Comparison of ENCODE assay signal across 7 mouse cellular contexts in the genomic region with DNA sequence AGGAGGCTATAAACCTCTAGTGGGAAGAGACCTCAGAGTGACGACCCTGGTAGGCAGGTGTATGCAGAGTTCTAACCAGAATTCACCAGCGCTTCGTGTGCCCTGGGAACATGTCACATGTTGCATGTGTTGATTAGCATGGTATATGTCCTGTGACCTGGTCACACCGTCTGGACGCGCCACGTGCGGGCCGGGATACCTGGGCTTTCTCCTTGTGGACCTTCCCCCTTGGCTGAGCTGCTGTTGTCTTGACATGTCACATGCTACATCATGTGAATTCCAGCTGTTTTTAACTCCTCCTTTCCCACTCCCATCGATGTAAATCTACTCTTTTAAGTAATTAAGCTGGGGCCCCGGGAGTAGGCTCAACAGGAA. TPM values are rescaled to one million over a fixed set of nuclear protein-coding genes. Genes with fewer than 3 reads are reported as not detected.
DNase-seq lines count a peak whose midpoint lies in the region; ATAC-seq and TF ChIP-seq lines count a peak whose summit lies in the region.

No protein-coding gene starts in this region.

- peak overlapping the region; percentile 27 for H3K4me3 ChIP-seq in ES-Bruce4 (ENCODE audit: low read depth, low read length)
- H3K4me3 ChIP-seq in G1E (ENCODE audit: low read depth, low read length) = peak overlapping the region; percentile 72; the same call in 1 of the 2 replicates
- H3K4me3 ChIP-seq in hindbrain, embryonic 15.5 days = peak overlapping the region; percentile 49
- peak overlapping the region; percentile 64 for H3K4me3 ChIP-seq in liver, embryonic 16.5 days (ENCODE audit: low read depth, low read length)
- no peak overlapping the region for H3K4me3 ChIP-seq in lung, adult 2 months (replicated peaks; ENCODE audit: extremely low read depth, low read depth, low read length)

- no peak overlapping the region for H3K27ac ChIP-seq in ES-Bruce4 (ENCODE audit: insufficient read depth, low read length)
- no peak overlapping the region for H3K27ac ChIP-seq in hindbrain, embryonic 15.5 days (replicated peaks)
- no peak overlapping the region for H3K27ac ChIP-seq in liver, embryonic 16.5 days (ENCODE audit: low read length)

- no peak for DNase-seq in G1E (ENCODE audit: low spot score)
- no peak for DNase-seq in gastrocnemius, postnatal 36 days
- DNase-seq in cerebellum, postnatal 36 days = no peak
- DNase-seq in lung, adult 2 months = no peak

- H3K9ac ChIP-seq in ES-Bruce4 (ENCODE audit: low read depth, poor library complexity, severe bottlenecking) = no peak overlapping the region
- H3K9ac ChIP-seq in hindbrain, embryonic 15.5 days = peak overlapping the region; percentile 57; the same call in 1 of the 2 replicates
- H3K9ac ChIP-seq in liver, embryonic 16.5 days (ENCODE audit: low read depth, low read length) = no peak overlapping the region

- no peak for TF ChIP-seq POLR2A in ES-Bruce4 (IDR thresholded peaks at IDR 0.05; ENCODE audit: insufficient read depth, low read length)
- no peak for TF ChIP-seq POLR2A in lung, adult 2 months (IDR thresholded peaks at IDR 0.05; ENCODE audit: borderline replicate concordance, extremely low read depth, low read depth, low read length)

- no peaks in the 10 kb centered on the region for H3K36me3 ChIP-seq in ES-Bruce4 (ENCODE audit: control insufficient read depth, insufficient read depth, low read length, poor library complexity, severe bottlenecking)
- peaks cover 13% of the 10 kb centered on the region for H3K36me3 ChIP-seq in G1E (replicated peaks)
- no peaks in the 10 kb centered on the region for H3K36me3 ChIP-seq in hindbrain, embryonic 15.5 days
- H3K36me3 ChIP-seq in liver, embryonic 16.5 days (ENCODE audit: control insufficient read depth, insufficient read depth) = no peaks in the 10 kb centered on the region

- H3K9me3 ChIP-seq in ES-Bruce4 (replicated peaks; ENCODE audit: control insufficient read depth, insufficient read depth, low read length, poor library complexity, severe bottlenecking) (no peaks in the 10 kb centered on the region), G1E (replicated peaks) (no peaks in the 10 kb centered on the region)
- H3K9me3 ChIP-seq in hindbrain, embryonic 15.5 days = no peaks in the 10 kb centered on the region
- H3K9me3 ChIP-seq in liver, embryonic 16.5 days (replicated peaks; ENCODE audit: control insufficient read depth, low read length) = no peaks in the 10 kb centered on the region

- intact Hi-C loops in gastrocnemius, postnatal 36 days (cut with DNase I) = no loop called here

- TF ChIP-seq EP300 in ES-Bruce4 (IDR thresholded peaks at IDR 0.05; ENCODE audit: insufficient read depth, low read depth, low read length) = 0 out of 2 replicates have a peak, but pooled peaks have one; percentile 50

- ATAC-seq in G1E (ENCODE audit: extremely low read depth, insufficient number of reproducible peaks, low FRiP score, poor library complexity, severe bottlenecking) = no peak
- no peak for ATAC-seq in hindbrain, embryonic 15.5 days (ENCODE audit: low FRiP score, low read depth)
- ATAC-seq in liver, embryonic 16.5 days (ENCODE audit: low read depth) = no peak

- 17% methylated on average over 11 of the region's 11 CpGs for WGBS in hindbrain, embryonic 15.5 days
- 16% methylated on average over 11 of the region's 11 CpGs for WGBS in liver, embryonic 16.5 days (ENCODE audit: insufficient replicate concordance)
- WGBS in lung, adult 2 months = 16% methylated on average over 11 of the region's 11 CpGs

- H3K4me2 ChIP-seq in hindbrain, embryonic 15.5 days = peak overlapping the region; percentile 99
- H3K4me2 ChIP-seq in liver, embryonic 16.5 days (ENCODE audit: low read depth, low read length) = peak overlapping the region; percentile 87

- H3K27me3 ChIP-seq in ES-Bruce4 (ENCODE audit: control insufficient read depth, insufficient read depth, low read length, poor library complexity, severe bottlenecking) (no peaks in the 10 kb centered on the region), G1E (ENCODE audit: insufficient read depth, low read length) (peaks cover 24% of the 10 kb centered on the region)
- H3K27me3 ChIP-seq in hindbrain, embryonic 15.5 days = peaks cover 24% of the 10 kb centered on the region
- peaks cover 25% of the 10 kb centered on the region for H3K27me3 ChIP-seq in liver, embryonic 16.5 days (ENCODE audit: control insufficient read depth, insufficient read depth, low read depth, low read length)

- TF ChIP-seq CTCF in ES-Bruce4 (IDR thresholded peaks at IDR 0.05; ENCODE audit: low read depth, low read length) = no peak
- TF ChIP-seq CTCF in G1E (IDR thresholded peaks at IDR 0.05; ENCODE audit: low read depth, low read length) = no peak
- TF ChIP-seq CTCF in lung, adult 2 months (IDR thresholded peaks at IDR 0.05; ENCODE audit: insufficient read depth, low read length) = no peak

- H3K4me1 ChIP-seq in ES-Bruce4 (ENCODE audit: control insufficient read depth, insufficient read depth, low read length) (peaks cover 5% of the 10 kb centered on the region), G1E (ENCODE audit: insufficient read depth, low read depth, low read length) (peaks cover 44% of the 10 kb centered on the region)
- H3K4me1 ChIP-seq in hindbrain, embryonic 15.5 days (replicated peaks) = peaks cover 13% of the 10 kb centered on the region
- peaks cover 34% of the 10 kb centered on the region for H3K4me1 ChIP-seq in liver, embryonic 16.5 days (ENCODE audit: control insufficient read depth, low read depth, low read length)
- H3K4me1 ChIP-seq in lung, adult 2 months (ENCODE audit: control insufficient read depth, insufficient read depth, low read length) = peaks cover 3% of the 10 kb centered on the region; the same call in 1 of the 2 replicates

RNA-seq across cellular contexts. Expression of a gene that starts 0.6 kb away (rescaled TPM):
- 15.7 and 16.7 TPM in 2 replicates for polyA plus RNA-seq in ES-Bruce4 (2011; ENCODE audit: insufficient read depth, insufficient read length, low read depth, missing spikeins)
- total RNA-seq in G1E (2014; fragmentation: Nextera tagmentation) = not detected in 2 replicates
- total RNA-seq in G1E (2017) = 0.76 and 0.98 TPM in 2 replicates
- polyA plus RNA-seq in G1E (2012) = 1.1 and 1.9 TPM in 2 replicates
- polyA plus RNA-seq in hindbrain, embryonic 15.5 days (2015; fragmentation: Nextera tagmentation; extraction: Ambion mirVana) = 0.30 and 0.46 TPM in 2 replicates
- 10.4 and 11.4 TPM in 2 replicates for polyA plus RNA-seq in liver, embryonic 16.5 days (2015; fragmentation: Nextera tagmentation; extraction: Ambion mirVana)
- not detected for total RNA-seq in gastrocnemius, postnatal 36 days (2021)
- polyA plus RNA-seq in lung, adult 2 months (2012; rRNA removed) = 6.1 and 49.9 TPM in 2 replicates

RNA-seq across cellular contexts. Expression of a gene that starts 25.7 kb away (rescaled TPM):
- polyA plus RNA-seq in ES-Bruce4 (2011; ENCODE audit: insufficient read depth, insufficient read length, low read depth, missing spikeins) (56.0 and 56.1 TPM in 2 replicates), G1E (2012) (73.1 and 82.3 TPM in 2 replicates)
- total RNA-seq in G1E (2014; fragmentation: Nextera tagmentation) (28.5 and 29.9 TPM in 2 replicates), G1E (2017) (14.8 and 15.9 TPM in 2 replicates)
- 36.2 and 45.0 TPM in 2 replicates for polyA plus RNA-seq in hindbrain, embryonic 15.5 days (2015; fragmentation: Nextera tagmentation; extraction: Ambion mirVana)
- 8.5 and 10.1 TPM in 2 replicates for polyA plus RNA-seq in liver, embryonic 16.5 days (2015; fragmentation: Nextera tagmentation; extraction: Ambion mirVana)
- total RNA-seq in gastrocnemius, postnatal 36 days (2021) = 10 to 100 TPM; 13.9 to 15.4 TPM
- polyA plus RNA-seq in lung, adult 2 months (2012; rRNA removed) = 27.3 and 32.1 TPM in 2 replicates

RNA-seq across cellular contexts. Expression of a gene that starts 37.0 kb away (rescaled TPM):
- 130 and 134 TPM in 2 replicates for polyA plus RNA-seq in ES-Bruce4 (2011; ENCODE audit: insufficient read depth, insufficient read length, low read depth, missing spikeins)
- 220 and 322 TPM in 2 replicates for total RNA-seq in G1E (2014; fragmentation: Nextera tagmentation)
- total RNA-seq in G1E (2017) = 35.7 and 44.8 TPM in 2 replicates
- polyA plus RNA-seq in G1E (2012) = 40.8 and 40.9 TPM in 2 replicates
- 57.9 and 58.5 TPM in 2 replicates for polyA plus RNA-seq in hindbrain, embryonic 15.5 days (2015; fragmentation: Nextera tagmentation; extraction: Ambion mirVana)
- 47.9 and 56.0 TPM in 2 replicates for polyA plus RNA-seq in liver, embryonic 16.5 days (2015; fragmentation: Nextera tagmentation; extraction: Ambion mirVana)
- 100 to 1,000 TPM; 122 to 145 TPM for total RNA-seq in gastrocnemius, postnatal 36 days (2021)
- 32.2 and 37.7 TPM in 2 replicates for polyA plus RNA-seq in lung, adult 2 months (2012; rRNA removed)

RNA-seq across cellular contexts. Expression of a gene that starts 50.6 kb away (rescaled TPM):
- polyA plus RNA-seq in ES-Bruce4 (2011; ENCODE audit: insufficient read depth, insufficient read length, low read depth, missing spikeins) = not detected in 2 replicates
- not detected in 2 replicates for total RNA-seq in G1E (2014; fragmentation: Nextera tagmentation)
- total RNA-seq in G1E (2017) = not detected in 2 replicates
- polyA plus RNA-seq in G1E (2012) = not detected in 2 replicates
- polyA plus RNA-seq in hindbrain, embryonic 15.5 days (2015; fragmentation: Nextera tagmentation; extraction: Ambion mirVana) = not detected in 2 replicates
- 1.1 and 1.4 TPM in 2 replicates for polyA plus RNA-seq in liver, embryonic 16.5 days (2015; fragmentation: Nextera tagmentation; extraction: Ambion mirVana)
- total RNA-seq in gastrocnemius, postnatal 36 days (2021) = 10 to 100 TPM; 10.5 to 10.8 TPM
- polyA plus RNA-seq in lung, adult 2 months (2012; rRNA removed) = 2.6 and 2.9 TPM in 2 replicates
